ENCODE assay signal across 11 mouse cellular contexts in genomic region chr7:130278000-130278737, GRCm38 (mm10).
DNase-seq lines count a peak whose midpoint lies in the region; ATAC-seq and TF ChIP-seq lines count a peak whose summit lies in the region.
"Had no signal": no experiment of that assay in that cellular context is flagged by ENCODE, and none has a peak within 500 bp of the region (broad histone marks: within the 10 kb centered on the region; RNA-seq: fewer than 3 reads in every experiment).

No protein-coding gene starts in this region.

- H3K4me2 ChIP-seq in intestine, embryonic 15.5 days (replicated peaks): no peak overlapping the region
- H3K4me2 ChIP-seq in neural tube, embryonic 15.5 days: no peak overlapping the region

- DNase-seq in embryo, embryonic 10 days (ENCODE audit: low spot score): peak; percentile 72
- DNase-seq in embryo, embryonic 11 days: no peak
- DNase-seq in kidney, postnatal 4 days: peak; percentile 55 to 70
- no peak for DNase-seq in kidney, postnatal 25 days
- DNase-seq in gastrocnemius, postnatal 4 days (ENCODE audit: low spot score in 2 of 2): no peak
- no peak for DNase-seq in layer of hippocampus, adult 2 months (ENCODE audit: low spot score in 2 of 2)
- DNase-seq: cerebellum, adult 9-11 months; kidney, adult 18-20 months; liver, postnatal 0 days had no signal

- H3K4me1 ChIP-seq in intestine, embryonic 15.5 days (replicated peaks): peaks cover 16% of the 10 kb centered on the region
- peaks cover 22% of the 10 kb centered on the region for H3K4me1 ChIP-seq in neural tube, embryonic 15.5 days

- no peak overlapping the region for H3K9ac ChIP-seq in intestine, embryonic 15.5 days
- no peak overlapping the region for H3K9ac ChIP-seq in neural tube, embryonic 15.5 days (replicated peaks)
- H3K9ac ChIP-seq: liver, postnatal 0 days had no signal

- H3K9me3 ChIP-seq in intestine, embryonic 15.5 days: no peaks in the 10 kb centered on the region
- no peaks in the 10 kb centered on the region for H3K9me3 ChIP-seq in neural tube, embryonic 15.5 days (replicated peaks)

- TF ChIP-seq CTCF in layer of hippocampus, adult 2 months (conservative IDR thresholded peaks at IDR 0.05): no peak

- no peak overlapping the region for H3K4me3 ChIP-seq in intestine, embryonic 15.5 days (replicated peaks)
- no peak overlapping the region for H3K4me3 ChIP-seq in neural tube, embryonic 15.5 days (replicated peaks)
- H3K4me3 ChIP-seq in layer of hippocampus, adult 2 months: no peak overlapping the region

- ATAC-seq in intestine, embryonic 15.5 days: no peak
- 0 out of 2 replicates have a peak, but pooled peaks have one; percentile 35 for ATAC-seq in neural tube, embryonic 15.5 days (ENCODE audit: low FRiP score)
- ATAC-seq: liver, postnatal 0 days had no signal

- WGBS in intestine, embryonic 15.5 days: 48% methylated on average over 11 of the region's 11 CpGs
- WGBS in neural tube, embryonic 15.5 days: 16% methylated on average over 11 of the region's 11 CpGs

- 0 out of 2 replicates have a peak overlapping the region, but pooled peaks have one; percentile 67 for H3K27ac ChIP-seq in intestine, embryonic 15.5 days
- H3K27ac ChIP-seq in neural tube, embryonic 15.5 days (replicated peaks): no peak overlapping the region
- no peak overlapping the region for H3K27ac ChIP-seq in layer of hippocampus, adult 2 months

- no peaks in the 10 kb centered on the region for H3K36me3 ChIP-seq in intestine, embryonic 15.5 days
- no peaks in the 10 kb centered on the region for H3K36me3 ChIP-seq in neural tube, embryonic 15.5 days

- no peaks in the 10 kb centered on the region for H3K27me3 ChIP-seq in intestine, embryonic 15.5 days (replicated peaks)
- no peaks in the 10 kb centered on the region for H3K27me3 ChIP-seq in neural tube, embryonic 15.5 days (replicated peaks)

Comparison
In these comparisons a context has a peak if more than half of its experiments do, and no peak if none do; other contexts are left out.
1. DNase-seq: peak in embryo, embryonic 10 days (single experiment) and kidney, postnatal 4 days (2 of 2); none in embryo, embryonic 11 days (single experiment), kidney, postnatal 25 days (0 of 2), gastrocnemius, postnatal 4 days (0 of 2) and layer of hippocampus, adult 2 months (0 of 2).